Mouse (Mus musculus) kidney, postnatal 0 days (tissue): ENCODE measurements around the gene Fgf7. TPM values are rescaled to one million over a fixed set of nuclear protein-coding genes. Genes with fewer than 3 reads are reported as not detected.

ENCODE experiments used
- ATAC-seq: fragments of 200-750 bp; cut with Nextera tagmentation; replicated peaks from 2 replicates; pipeline ENCODE4 v1.8.0; 2017; ENCODE audit warnings: low read depth, moderate number of reproducible peaks, moderate TSS enrichment, moderate library complexity; ENCODE audit not compliant: low FRiP score
- DNase-seq: peaks from one replicate; pipeline ENCODE4 v3.0.0-alpha.2; 2016; ENCODE audit warnings: low spot score
- H3K27ac ChIP-seq: fragments of 300-500 bp; sonication (generic); 2 replicates; pipeline ENCODE4 v1.5.1; 2014; ENCODE audit warnings: mild to moderate bottlenecking
- H3K27me3 ChIP-seq: fragments of 300-500 bp; sonication (generic); 2 replicates; pipeline ENCODE4 v1.6.1; 2014; ENCODE audit warnings: low read length, mixed read lengths; ENCODE audit not compliant: insufficient read depth
- H3K36me3 ChIP-seq: fragments of 300-500 bp; sonication (generic); 2 replicates; pipeline ENCODE4 v1.6.1; 2014; ENCODE audit warnings: low read length, mixed read lengths; ENCODE audit not compliant: insufficient read depth
- H3K4me1 ChIP-seq: fragments of 300-500 bp; sonication (generic); replicated peaks from 2 replicates; pipeline ENCODE4 v1.6.1; 2014; ENCODE audit warnings: antibody characterized with exemption, low read length, mixed read lengths; ENCODE audit not compliant: insufficient read depth
- H3K4me2 ChIP-seq: fragments of 300-500 bp; sonication (generic); 2 replicates; pipeline ENCODE4 v1.6.1; 2014; ENCODE audit warnings: mild to moderate bottlenecking, low read length, moderate library complexity, mixed read lengths
- H3K4me3 ChIP-seq: fragments of 300-500 bp; sonication (generic); replicated peaks from 2 replicates; pipeline ENCODE4 v1.5.1; 2014; ENCODE audit warnings: low read depth, low read length
- H3K9ac ChIP-seq: fragments of 300-500 bp; sonication (generic); 2 replicates; pipeline ENCODE4 v1.6.1; 2014; ENCODE audit warnings: low read depth, low read length
- H3K9me3 ChIP-seq: fragments of 300-500 bp; sonication (generic); replicated peaks from 2 replicates; pipeline ENCODE4 v1.6.1; 2016; ENCODE audit warnings: low read length, inconsistent platforms, mixed read lengths
- CTCF ChIP-seq: IDR thresholded peaks from 2 replicates; pipeline ENCODE4 v1.5.1; 2016; ENCODE audit warnings: antibody characterized with exemption, low read depth, mild to moderate bottlenecking, moderate library complexity
- WGBS: fragments of 180-500 bp; shearing (Covaris S2); extraction: QIAGEN DNeasy Blood & Tissue Kit; methylation state at CpG from one replicate; pipeline ENCODE4 v1.1.7; 2014; 5-methylcytosine and 5-hydroxymethylcytosine counted together
- polyA plus RNA-seq: library from polyadenylated mRNA; unstranded; fragments of >200 nt; fragmentation: Nextera tagmentation; extraction: Ambion mirVana; gene quantifications from 2 replicates; pipeline ENCODE4 v1.2.1, GENCODE M21; 2015

The Fgf7 gene
- polyA plus RNA-seq, 1 experiment from 2014 or later = 0.41 TPM

- no peaks in the 10 kb centered on the region for H3K9me3 ChIP-seq
- no peak for TF ChIP-seq CTCF
- 59% methylated on average over 5 of the region's 5 CpGs for WGBS
- H3K27me3 ChIP-seq = no peaks in the 10 kb centered on the region
- no peak overlapping the region for H3K4me2 ChIP-seq
- H3K27ac ChIP-seq = no peak overlapping the region
- H3K4me1 ChIP-seq = no peaks in the 10 kb centered on the region
- no peaks in the 10 kb centered on the region for H3K36me3 ChIP-seq
- no peak for ATAC-seq
- no peak overlapping the region for H3K4me3 ChIP-seq
- H3K9ac ChIP-seq = no peak overlapping the region
- DNase-seq = no peak
Observed at GRCm38 (mm10) chr2:126053657-126054056, 19.2 kb downstream of the Fgf7 start.

DNA sequence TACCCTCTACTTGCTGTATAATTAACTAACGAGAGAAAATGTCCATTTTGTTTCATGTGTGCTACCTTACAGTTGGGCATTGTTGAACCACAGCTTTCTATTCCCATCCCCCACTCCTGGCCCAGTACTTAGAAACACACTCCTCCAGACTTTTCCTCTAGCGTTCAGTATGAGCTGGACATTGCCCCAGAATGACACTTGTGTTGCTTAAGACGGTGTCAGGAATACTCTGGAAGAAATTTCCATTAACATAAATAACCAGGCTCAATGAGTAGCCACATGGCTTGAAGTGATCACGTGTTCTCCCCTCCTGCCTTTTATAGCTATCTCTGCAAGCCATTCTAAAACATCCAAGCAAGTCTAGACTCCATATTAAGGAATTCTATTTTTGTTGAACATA lies 26.1 kb downstream of the Fgf7 start:
- Histone ChIP-seq H3K27ac (no peak overlapping the region), H3K36me3 (no peaks in the 10 kb centered on the region), H3K4me1 (no peaks in the 10 kb centered on the region), H3K4me2 (no peak overlapping the region), H3K4me3 (no peak overlapping the region), H3K27me3 (no peaks in the 10 kb centered on the region), H3K9me3 (no peaks in the 10 kb centered on the region), H3K9ac (no peak overlapping the region)
- 40% methylated on average over 4 of the region's 4 CpGs for WGBS
- ATAC-seq (peak; percentile 52; the same call in 1 of the 2 replicates), DNase-seq (peak; percentile 57)
- TF ChIP-seq CTCF = no peak

- WGBS = 43% methylated on average over 17 of the region's 17 CpGs
Observed at GRCm38 (mm10) chr2:126061037-126061773, 26.7 kb downstream of the Fgf7 start.

DNA sequence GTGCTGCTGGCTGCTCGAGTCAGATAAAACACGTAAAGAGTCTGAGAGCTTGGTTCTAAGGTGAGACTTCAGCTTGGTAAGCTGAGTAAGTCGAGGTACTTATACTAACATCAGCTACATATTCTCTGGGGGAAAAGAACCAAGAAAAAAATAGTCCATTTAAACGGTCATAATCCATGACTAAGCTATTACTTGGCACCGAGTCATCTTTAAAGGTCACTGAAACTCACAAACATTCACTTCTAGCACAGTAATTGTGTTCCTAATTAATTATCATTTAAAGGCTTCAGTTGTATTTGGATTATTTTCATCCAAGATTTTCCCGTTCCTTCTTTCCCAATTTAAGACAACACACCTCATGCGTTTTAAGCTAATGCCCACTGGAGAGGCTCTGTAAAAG lies 28.4 kb downstream of the Fgf7 start:
- no peak for DNase-seq

More at GRCm38 (mm10) chr2:126061037-126061773, 26.7 kb downstream of the Fgf7 start:
- Histone ChIP-seq H3K9ac (no peak overlapping the region), H3K36me3 (no peaks in the 10 kb centered on the region), H3K4me3 (no peak overlapping the region), H3K4me1 (no peaks in the 10 kb centered on the region), H3K4me2 (no peak overlapping the region), H3K27ac (no peak overlapping the region), H3K27me3 (no peaks in the 10 kb centered on the region), H3K9me3 (no peaks in the 10 kb centered on the region)
- DNase-seq = peak; percentile 44
- TF ChIP-seq CTCF = no peak
- ATAC-seq = no peak

DNA sequence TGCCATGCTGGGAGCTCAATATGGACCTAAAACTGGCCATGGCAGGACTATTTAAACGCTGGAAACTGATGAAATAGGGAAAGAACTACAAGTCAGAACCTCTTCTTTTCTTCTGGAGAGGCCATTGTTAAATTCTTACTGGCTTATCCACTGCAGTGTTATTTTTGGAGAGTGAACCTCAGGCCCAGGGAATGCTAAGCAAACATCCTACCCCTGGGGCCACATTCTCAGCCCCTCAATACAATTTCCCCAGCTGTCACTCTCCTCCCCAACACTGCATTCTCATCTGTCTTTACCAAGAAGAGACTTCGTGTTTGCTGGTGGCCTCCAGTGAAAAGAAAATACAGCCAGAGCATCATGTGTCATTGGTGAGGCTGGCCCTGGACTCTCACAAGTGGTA lies 30.4 kb downstream of the Fgf7 start:
- Histone ChIP-seq H3K9ac (no peak overlapping the region), H3K4me2 (no peak overlapping the region), H3K27me3 (no peaks in the 10 kb centered on the region), H3K27ac (no peak overlapping the region), H3K36me3 (no peaks in the 10 kb centered on the region), H3K4me1 (no peaks in the 10 kb centered on the region), H3K9me3 (no peaks in the 10 kb centered on the region), H3K4me3 (no peak overlapping the region)
- DNase-seq (no peak), ATAC-seq (no peak)
- TF ChIP-seq CTCF = no peak
- WGBS = 20% methylated on average over 2 of the region's 2 CpGs

More for the DNA sequence above, 28.4 kb downstream of the Fgf7 start:
- 59% methylated on average over 7 of the region's 7 CpGs for WGBS
- no peak overlapping the region for H3K27ac ChIP-seq
- no peak overlapping the region for H3K4me3 ChIP-seq
- ATAC-seq = no peak
- H3K4me1 ChIP-seq = no peaks in the 10 kb centered on the region
- no peak for TF ChIP-seq CTCF
- no peak overlapping the region for H3K4me2 ChIP-seq
- H3K9me3 ChIP-seq = no peaks in the 10 kb centered on the region
- H3K27me3 ChIP-seq = no peaks in the 10 kb centered on the region
- H3K36me3 ChIP-seq = no peaks in the 10 kb centered on the region
- no peak overlapping the region for H3K9ac ChIP-seq

DNA sequence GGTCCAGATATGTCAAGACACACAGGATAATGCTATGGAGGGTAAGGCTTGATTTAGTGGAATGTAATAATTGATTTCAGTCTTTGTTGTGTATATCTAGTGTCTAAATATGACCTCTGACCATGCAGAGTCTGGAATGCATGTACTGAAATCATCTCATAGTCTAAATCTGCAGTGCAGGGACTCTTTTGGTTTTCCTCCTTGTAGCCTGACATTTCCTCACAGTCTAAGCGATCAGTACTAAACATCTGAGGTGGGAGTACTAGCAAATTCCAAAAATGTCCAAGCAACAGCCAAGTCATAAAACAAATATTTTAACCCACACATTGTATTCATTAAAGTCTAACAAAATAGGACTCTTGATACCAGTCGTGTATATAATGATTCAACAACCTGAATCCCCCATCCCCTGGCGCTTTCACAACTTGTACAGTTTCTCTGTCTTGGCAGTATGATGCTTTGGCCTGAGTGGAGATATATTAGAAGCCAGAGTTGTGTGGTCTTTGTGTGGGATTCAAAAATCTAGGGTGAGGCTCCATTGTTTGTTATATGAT lies 30.9 kb downstream of the Fgf7 start:
- 69% methylated on average over 3 of the region's 3 CpGs for WGBS
- H3K9me3 ChIP-seq = no peaks in the 10 kb centered on the region
- no peak for TF ChIP-seq CTCF
- no peak overlapping the region for H3K27ac ChIP-seq
- DNase-seq (peak; percentile 24), ATAC-seq (no peak)
- no peaks in the 10 kb centered on the region for H3K4me1 ChIP-seq
- no peaks in the 10 kb centered on the region for H3K27me3 ChIP-seq
- no peak overlapping the region for H3K4me3 ChIP-seq
- no peak overlapping the region for H3K9ac ChIP-seq
- H3K36me3 ChIP-seq = no peaks in the 10 kb centered on the region
- H3K4me2 ChIP-seq = no peak overlapping the region

DNA sequence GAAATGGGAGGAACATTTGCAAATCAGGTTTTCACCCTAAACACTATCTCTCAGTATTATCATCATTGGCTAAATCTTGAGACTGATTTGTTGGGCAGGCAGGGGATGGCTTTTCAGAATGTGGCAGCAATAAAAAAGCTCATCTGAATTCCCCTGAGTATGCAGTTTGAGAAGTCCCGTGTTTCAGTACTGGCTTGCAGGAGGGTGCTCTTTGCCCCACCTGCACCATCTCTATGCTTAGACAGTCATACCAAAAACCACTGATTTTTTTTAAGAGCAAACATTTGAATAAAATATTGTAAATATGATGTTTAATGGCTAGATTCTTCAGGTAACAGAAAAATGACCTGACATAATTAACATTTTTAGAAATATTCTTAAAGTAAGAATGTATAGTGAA lies 35.3 kb downstream of the Fgf7 start:
- no peak overlapping the region for H3K4me3 ChIP-seq
- DNase-seq (no peak), ATAC-seq (no peak)
- no peaks in the 10 kb centered on the region for H3K27me3 ChIP-seq
- no peak for TF ChIP-seq CTCF
- no peak overlapping the region for H3K4me2 ChIP-seq
- no peaks in the 10 kb centered on the region for H3K9me3 ChIP-seq
- 64% methylated on average over 1 of the region's 1 CpGs for WGBS
- H3K4me1 ChIP-seq = no peaks in the 10 kb centered on the region
- no peak overlapping the region for H3K9ac ChIP-seq
- H3K36me3 ChIP-seq = no peaks in the 10 kb centered on the region
- no peak overlapping the region for H3K27ac ChIP-seq
